Mouse (Mus musculus): ENCODE results near the gene Mrln.

Mrln gene

GRCm38 (mm10) chr10:70204505-70205399, at the start of gene Mrln:
Gene Mrln, plus strand, starts transcription at chr10:70204664.
- peak; percentile 66 for DNase-seq

DNA sequence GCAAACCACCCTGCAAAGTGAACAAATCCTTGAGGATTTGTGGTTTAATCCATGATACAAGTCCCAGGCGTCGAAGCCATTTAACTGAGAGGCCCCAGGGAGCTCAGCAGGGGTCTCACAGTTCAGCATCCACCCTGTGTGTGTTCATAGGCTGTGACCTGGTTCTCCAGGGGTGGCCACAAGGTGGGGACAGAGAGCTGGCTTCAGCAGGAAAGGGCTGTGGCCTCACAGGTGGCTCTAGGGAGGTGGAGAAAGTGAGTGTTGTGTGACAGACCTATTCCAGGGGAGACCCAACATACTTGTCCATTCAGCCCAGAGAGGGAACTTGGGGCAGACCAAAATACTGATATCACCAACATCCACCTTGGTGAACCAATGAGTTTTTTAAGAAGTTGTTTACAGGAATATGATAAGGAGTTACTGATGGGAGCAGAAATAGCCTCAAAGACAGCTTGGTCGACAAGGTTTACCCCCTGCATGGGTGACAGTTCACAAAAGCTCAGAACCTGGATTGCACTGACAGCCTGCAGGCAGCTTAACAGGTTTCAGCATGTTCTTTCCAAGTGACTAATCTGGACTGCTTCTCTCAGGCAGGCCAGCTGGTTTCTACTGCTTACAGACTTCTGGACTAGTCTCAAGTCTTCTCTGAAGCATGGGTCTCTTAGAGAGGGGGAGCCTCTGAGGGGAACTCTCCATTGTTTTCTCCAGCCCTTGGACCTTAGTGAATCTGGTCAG, 47.9 kb upstream of the Mrln start:
- peak; percentile 42 for DNase-seq

GRCm38 (mm10) chr10:70159651-70160320, 44.7 kb upstream of the Mrln start:
- peak; percentile 53 for DNase-seq

GRCm38 (mm10) chr10:70160811-70161210, 43.7 kb upstream of the Mrln start:
- no peak for DNase-seq

DNA sequence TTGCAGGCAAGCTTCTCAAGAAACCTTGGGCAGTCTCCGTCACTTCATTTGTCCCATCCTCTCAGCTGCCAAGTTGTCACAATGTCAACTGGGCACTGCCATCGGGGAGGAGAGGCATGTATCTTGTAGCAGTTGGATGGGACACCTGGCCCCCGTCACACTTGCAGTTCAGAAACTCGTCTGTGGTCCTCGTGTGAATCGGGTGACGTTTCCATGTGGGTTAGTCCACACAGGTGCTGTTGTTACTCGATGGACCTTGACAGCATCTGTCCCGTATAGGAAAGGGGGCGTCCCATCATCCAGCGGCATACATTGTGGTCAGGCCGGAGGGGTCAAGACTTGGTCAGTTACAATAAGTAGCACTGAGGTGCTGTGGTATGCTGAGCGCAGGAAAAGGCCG, 43.0 kb upstream of the Mrln start:
- no peak for DNase-seq

- DNase-seq: no peak
Observed at GRCm38 (mm10) chr10:70163681-70164080, 40.8 kb upstream of the Mrln start.

DNA sequence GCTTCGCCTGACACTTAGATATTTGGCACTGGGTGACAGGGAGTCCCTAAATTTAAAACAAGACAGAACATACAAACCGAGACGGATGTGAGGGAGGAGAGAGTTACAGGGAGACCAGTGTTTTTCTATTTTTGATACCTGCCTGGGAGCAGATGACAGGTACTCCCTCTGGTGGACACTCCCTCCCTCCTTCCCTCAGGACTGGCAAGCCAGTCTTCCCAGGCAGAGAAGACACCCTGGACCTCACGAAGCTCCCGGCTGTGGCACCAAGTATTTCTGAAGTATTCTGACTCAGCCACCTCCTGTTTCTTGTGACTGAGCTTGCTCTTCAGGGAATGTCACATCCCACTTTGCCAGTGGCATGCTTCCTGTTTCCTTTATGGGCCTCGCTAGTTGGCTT, 38.6 kb upstream of the Mrln start:
- no peak for DNase-seq

- DNase-seq: no peak
Observed at GRCm38 (mm10) chr10:70166427-70166826, 38.0 kb upstream of the Mrln start.

DNA sequence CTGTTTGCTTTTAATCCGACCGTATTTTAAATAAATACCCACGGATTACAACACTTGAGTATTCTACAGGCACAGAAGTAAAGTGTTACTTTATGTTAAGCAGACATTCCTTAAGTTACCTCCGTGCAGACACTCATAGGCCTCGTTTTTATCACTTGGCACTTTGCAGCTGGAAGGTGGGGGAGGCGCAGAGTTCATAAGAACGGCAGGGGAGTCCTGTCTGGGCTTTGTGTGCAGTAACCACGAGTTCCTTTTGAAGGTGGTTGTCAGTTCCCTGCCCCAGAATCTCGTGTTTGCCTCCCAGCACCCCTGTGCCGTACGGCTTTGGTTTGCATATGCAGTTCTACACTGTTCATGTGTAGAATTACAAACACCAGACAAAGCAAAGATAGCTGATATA, 36.8 kb upstream of the Mrln start:
- no peak for DNase-seq

GRCm38 (mm10) chr10:70168396-70168795, 36.1 kb upstream of the Mrln start:
- DNase-seq: no peak

GRCm38 (mm10) chr10:70169044-70169443, 35.4 kb upstream of the Mrln start:
- peak; percentile 20 for DNase-seq

DNA sequence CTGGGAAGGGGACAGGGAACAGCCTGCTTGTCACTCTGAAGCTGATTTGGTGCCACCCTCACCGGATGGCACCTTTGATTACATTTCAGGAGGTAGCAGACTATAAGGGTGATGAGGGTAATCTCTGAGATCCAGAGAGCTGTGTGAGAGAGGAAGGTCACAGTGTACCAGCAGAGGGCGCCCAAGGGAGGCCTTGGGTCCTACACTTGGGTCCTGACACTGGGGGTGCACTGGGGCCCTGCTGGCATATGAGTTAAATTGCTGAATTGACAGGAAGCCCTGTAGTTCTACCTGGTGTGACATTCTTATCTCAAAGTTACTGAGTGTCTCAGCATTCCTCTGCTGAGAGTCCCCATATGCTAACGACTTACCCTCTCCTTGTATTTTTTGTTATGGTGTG, 31.1 kb upstream of the Mrln start:
- DNase-seq: peak; percentile 74

- no peak for DNase-seq
Observed at GRCm38 (mm10) chr10:70174494-70175190, 29.8 kb upstream of the Mrln start.

DNA sequence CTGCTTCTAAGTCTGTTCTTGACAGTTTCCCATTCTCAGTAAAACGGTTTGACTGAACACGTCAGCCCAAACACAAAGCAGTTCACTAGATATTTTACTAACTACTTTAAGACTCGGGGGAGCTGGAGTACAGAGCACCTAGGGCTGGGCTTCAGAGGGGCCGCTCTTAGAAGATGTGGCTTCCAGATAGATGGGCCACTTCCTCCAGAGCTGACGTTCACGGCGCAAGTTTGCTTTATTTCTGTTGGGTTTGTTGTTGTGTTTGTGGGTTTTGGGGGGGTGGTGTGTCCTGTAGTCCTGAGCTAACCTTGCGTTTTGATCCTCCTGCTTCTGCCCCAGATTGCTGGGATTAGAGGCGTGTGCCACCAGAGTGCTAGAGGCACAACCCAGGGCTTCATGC, 23.7 kb upstream of the Mrln start:
- DNase-seq: no peak

DNA sequence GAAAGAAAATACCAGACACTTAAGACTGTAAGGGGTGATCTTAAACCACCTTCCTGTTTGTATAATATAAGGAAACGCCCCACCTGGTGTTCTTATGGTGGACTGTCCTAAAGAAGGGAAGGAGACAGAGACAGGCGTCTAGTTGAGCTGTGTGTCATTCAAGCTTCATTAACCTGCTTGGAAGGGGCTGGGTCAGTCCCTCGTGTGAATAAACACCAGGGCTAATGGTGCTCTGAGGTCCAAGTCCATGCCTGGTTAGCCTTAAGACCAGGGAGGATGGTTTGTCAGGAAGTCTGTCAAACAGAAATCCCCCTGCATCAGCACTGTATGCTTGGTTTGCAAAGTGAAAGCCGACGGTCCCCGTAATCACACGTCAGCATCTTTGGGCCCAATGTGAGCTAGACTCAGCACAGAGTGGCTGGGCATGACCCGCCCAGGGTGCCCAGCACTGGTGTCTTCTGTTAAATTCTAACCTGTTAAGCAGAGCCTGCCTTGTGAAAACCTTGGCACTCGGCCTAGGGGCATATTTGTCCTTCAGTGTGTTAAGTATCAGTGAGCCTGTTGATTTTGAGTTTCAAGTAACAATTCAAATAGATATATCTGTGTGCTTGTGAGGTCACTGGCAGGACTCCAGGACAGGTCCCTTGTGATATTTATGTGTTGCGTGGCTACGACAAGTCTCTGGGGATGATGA, 23.0 kb upstream of the Mrln start:
- DNase-seq: no peak

- DNase-seq: peak; percentile 80
Observed at GRCm38 (mm10) chr10:70183210-70184080, 21.0 kb upstream of the Mrln start.

- peak; percentile 56 for DNase-seq
Observed at GRCm38 (mm10) chr10:70186136-70186535, 18.3 kb upstream of the Mrln start.

GRCm38 (mm10) chr10:70186586-70186985, 17.9 kb upstream of the Mrln start:
- no peak for DNase-seq

DNA sequence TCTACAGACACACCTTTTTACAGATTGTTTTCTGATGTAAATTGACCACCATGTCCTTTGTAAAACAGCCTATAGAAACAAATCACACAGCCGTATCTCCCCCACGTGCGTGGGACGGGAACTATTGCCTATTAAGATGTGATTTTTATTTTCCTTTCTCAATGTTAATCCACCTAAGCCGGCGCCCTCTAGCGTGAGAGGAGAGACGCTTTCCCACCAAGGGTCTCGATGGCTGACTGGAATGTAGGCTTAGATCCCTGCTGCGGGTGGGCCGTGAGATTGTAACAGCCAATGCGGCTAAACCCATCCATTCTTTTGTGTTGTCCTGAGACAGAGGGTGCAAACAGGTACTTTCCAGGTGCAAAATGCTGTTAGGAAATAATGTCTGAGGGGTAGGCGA, 14.6 kb upstream of the Mrln start:
- no peak for DNase-seq

DNA sequence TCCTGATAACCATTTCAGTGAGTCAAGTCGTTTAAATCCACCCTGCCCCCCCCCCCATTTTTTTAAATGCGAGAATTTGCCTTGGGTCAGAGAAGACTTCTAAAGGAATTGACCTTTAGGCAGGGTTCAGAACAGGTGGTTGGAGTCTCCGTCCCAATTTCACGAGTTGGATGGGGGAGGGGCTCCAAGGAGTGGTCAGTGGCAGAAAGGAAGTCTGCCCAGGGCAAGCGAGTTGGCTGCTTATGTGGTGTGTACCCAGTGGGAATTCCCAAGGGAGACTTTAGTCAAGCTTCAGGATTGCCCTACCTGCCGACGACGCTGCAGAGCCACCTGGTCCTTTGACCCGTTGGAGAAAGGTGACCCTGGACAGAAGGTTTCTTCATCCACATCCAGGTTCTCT, 10.2 kb upstream of the Mrln start:
- no peak for DNase-seq

DNA sequence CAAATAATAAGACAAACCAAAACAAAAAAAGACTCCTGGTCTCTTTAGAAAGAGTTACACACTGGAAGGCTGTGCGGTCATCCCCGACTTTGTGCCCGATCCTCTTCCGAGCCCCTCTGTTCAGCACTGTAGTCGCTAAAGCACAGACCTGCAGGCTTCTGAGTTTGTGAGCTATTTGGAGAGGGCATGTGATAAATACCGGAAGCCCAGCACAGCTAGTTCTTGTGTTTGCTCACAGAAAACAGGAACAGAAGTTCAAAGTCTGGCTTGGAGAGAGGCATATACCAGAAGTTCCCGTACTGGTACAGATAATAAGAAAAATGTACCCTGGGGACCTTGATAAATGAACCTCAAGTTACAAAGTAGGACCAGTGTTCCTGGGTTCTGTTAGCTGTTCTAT, 9.2 kb upstream of the Mrln start:
- DNase-seq: no peak
